Mouse (Mus musculus) embryonic facial prominence, embryonic 12.5 days (tissue): Measurements from ENCODE around the gene Alppl2. TPM values are rescaled to one million over a fixed set of nuclear protein-coding genes. Genes with fewer than 3 reads are reported as not detected.
A peak's percentile ranks its signal among the peaks of the same experiment; 100 is the strongest.

Source experiments
- ATAC-seq: fragments of 200-750 bp; cut with Nextera tagmentation; 2 replicates; pipeline ENCODE4 v1.8.0; 2017; ENCODE audit not compliant: insufficient number of reproducible peaks, insufficient read depth, low FRiP score, low TSS enrichment
- H3K27ac ChIP-seq: fragments of 300-500 bp; sonication (generic); 2 replicates; pipeline ENCODE4 v1.5.1; 2016; ENCODE audit warnings: mild to moderate bottlenecking
- H3K27me3 ChIP-seq: fragments of 300-500 bp; sonication (generic); 2 replicates; pipeline ENCODE4 v1.6.1; 2016; ENCODE audit warnings: mild to moderate bottlenecking, moderate library complexity
- H3K36me3 ChIP-seq: fragments of 300-500 bp; sonication (generic); 2 replicates; pipeline ENCODE4 v1.6.1; 2016; ENCODE audit warnings: mild to moderate bottlenecking
- H3K4me1 ChIP-seq: fragments of 300-500 bp; sonication (generic); 2 replicates; pipeline ENCODE4 v1.6.1; 2016
- H3K4me2 ChIP-seq: fragments of 300-500 bp; sonication (generic); replicated peaks from 2 replicates; pipeline ENCODE4 v1.6.1; 2016; ENCODE audit warnings: mild to moderate bottlenecking, moderate library complexity
- H3K4me3 ChIP-seq: fragments of 300-500 bp; sonication (generic); 2 replicates; pipeline ENCODE4 v1.5.1; 2016; ENCODE audit warnings: mild to moderate bottlenecking
- H3K9ac ChIP-seq: fragments of 300-500 bp; sonication (generic); 2 replicates; pipeline ENCODE4 v1.6.1; 2016; ENCODE audit warnings: mild to moderate bottlenecking, moderate library complexity
- H3K9me3 ChIP-seq: fragments of 300-500 bp; sonication (generic); 2 replicates; pipeline ENCODE4 v1.6.1; 2016; ENCODE audit warnings: mild to moderate bottlenecking, moderate library complexity
- whole genome bisulfite sequencing: fragments of 180-500 bp; shearing (Covaris S2); methylation state at CpG from one replicate; pipeline ENCODE4 v1.1.7; 2016; 5-methylcytosine and 5-hydroxymethylcytosine counted together
- polyA plus RNA-seq: library from polyadenylated mRNA; unstranded; fragments of >200 nt; fragmentation: Nextera tagmentation; extraction: Ambion mirVana; gene quantifications from 2 replicates; pipeline ENCODE4 v1.2.1, GENCODE M21; 2016

The Alppl2 gene
- not detected in 2 replicates for polyA plus RNA-seq

DNA sequence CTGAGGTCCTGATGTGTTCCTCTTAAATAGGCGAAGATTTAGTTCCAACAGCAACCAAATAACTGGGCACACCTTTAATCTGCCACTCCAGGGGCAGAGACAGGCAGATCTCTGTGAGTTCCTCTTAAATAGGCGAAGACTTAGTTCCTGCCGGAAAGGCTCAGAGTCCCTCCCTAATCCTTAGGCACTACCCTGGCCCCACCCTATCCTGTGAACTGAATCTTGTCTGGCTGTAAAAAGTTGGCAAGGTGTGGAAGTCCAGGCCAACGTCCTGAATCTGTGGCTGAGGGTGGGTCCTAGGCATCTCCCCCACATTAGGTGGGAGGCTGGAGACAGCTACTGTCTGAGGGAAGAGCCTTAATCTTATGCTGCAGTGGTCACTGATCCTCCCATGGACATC lies at the start of gene Alppl2:
TSS of gene Alppl2 (minus strand) at position 101 of the 400 bp plus-strand sequence.
- H3K27me3 ChIP-seq = no peaks in the 10 kb centered on the region
- ATAC-seq = no peak
- no peak within 1 kb of the TSS for H3K4me3 ChIP-seq
- H3K27ac ChIP-seq = no peak within 1 kb of the TSS
- WGBS = 79% methylated on average over 4 of the region's 4 CpGs
- H3K9me3 ChIP-seq = no peaks in the 10 kb centered on the region
- no peaks in the 10 kb centered on the region for H3K4me1 ChIP-seq
- no peaks in the 10 kb centered on the region for H3K36me3 ChIP-seq
- H3K4me2 ChIP-seq = no peak within 1 kb of the TSS
- H3K9ac ChIP-seq = no peak within 1 kb of the TSS

DNA sequence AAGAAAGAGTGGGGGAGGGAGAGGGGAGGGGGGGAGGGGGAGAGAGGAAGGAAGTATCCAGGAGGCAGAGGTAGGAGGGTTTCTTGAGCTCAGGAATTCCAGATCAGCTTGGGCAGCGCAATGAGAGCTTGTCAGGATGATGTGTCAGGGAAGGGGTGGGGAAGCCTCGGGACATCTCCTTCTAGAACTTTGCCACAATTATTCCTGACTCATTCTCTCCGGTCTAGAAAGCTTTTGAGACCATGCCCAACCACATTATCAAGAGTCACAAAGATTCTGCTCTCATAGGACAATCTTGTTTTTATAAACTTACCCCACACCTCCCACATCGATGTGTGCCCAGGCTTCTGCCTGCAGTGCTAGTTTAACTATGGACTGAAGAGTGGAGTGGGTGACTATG lies 42.1 kb upstream of the Alppl2 start:
- no peaks in the 10 kb centered on the region for H3K9me3 ChIP-seq
- no peaks in the 10 kb centered on the region for H3K4me1 ChIP-seq
- no peak overlapping the region for H3K4me2 ChIP-seq

DNA sequence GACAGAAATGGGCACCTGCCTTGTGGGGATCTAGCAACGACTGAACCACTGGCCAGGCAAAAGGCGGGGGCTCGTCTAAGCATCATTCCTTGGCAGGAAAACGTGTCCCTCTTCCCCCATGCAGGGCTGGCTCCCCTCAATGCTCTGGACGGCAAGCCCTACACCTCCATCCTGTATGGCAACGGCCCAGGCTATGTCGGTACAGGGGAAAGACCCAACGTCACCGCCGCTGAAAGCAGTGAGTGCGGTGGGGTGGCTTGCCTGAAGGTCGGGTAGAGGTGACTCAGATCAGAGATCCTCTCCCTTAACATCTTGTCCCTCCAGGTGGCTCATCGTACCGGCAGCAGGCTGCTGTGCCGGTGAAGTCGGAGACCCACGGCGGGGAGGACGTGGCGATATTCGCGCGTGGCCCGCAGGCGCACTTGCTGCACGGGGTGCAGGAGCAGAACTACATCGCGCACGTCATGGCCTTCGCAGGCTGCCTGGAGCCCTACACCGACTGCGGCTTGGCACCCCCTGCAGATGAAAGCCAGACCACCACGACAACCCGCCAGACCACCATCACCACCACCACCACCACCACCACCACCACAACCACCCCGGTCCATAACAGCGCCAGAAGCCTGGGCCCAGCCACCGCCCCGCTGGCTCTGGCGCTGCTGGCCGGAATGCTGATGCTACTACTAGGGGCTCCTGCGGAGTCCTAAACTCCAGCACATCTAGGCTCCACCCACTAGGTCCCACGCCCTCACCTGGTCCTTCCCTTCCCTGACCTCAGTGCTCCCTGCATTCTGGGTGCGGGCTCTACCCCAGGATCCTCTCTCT lies 37.7 kb upstream of the Alppl2 start:
- H3K4me2 ChIP-seq = peak overlapping the region; percentile 38
- peaks cover 42% of the 10 kb centered on the region for H3K27me3 ChIP-seq
- H3K9ac ChIP-seq = no peak overlapping the region
- ATAC-seq = peak; percentile 37; the same call in 1 of the 2 replicates
- no peaks in the 10 kb centered on the region for H3K4me1 ChIP-seq
- peak overlapping the region; percentile 18; the same call in 1 of the 2 replicates for H3K4me3 ChIP-seq
- H3K27ac ChIP-seq = no peak overlapping the region
- WGBS = 8% methylated on average over 43 of the region's 43 CpGs
- no peaks in the 10 kb centered on the region for H3K36me3 ChIP-seq
- H3K9me3 ChIP-seq = no peaks in the 10 kb centered on the region

More for the DNA sequence above, 42.1 kb upstream of the Alppl2 start:
- Histone ChIP-seq H3K27ac (no peak overlapping the region), H3K36me3 (no peaks in the 10 kb centered on the region), H3K9ac (no peak overlapping the region), H3K27me3 (peaks cover 25% of the 10 kb centered on the region), H3K4me3 (no peak overlapping the region)
- no peak for ATAC-seq
- WGBS = 84% methylated on average over 4 of the region's 4 CpGs

DNA sequence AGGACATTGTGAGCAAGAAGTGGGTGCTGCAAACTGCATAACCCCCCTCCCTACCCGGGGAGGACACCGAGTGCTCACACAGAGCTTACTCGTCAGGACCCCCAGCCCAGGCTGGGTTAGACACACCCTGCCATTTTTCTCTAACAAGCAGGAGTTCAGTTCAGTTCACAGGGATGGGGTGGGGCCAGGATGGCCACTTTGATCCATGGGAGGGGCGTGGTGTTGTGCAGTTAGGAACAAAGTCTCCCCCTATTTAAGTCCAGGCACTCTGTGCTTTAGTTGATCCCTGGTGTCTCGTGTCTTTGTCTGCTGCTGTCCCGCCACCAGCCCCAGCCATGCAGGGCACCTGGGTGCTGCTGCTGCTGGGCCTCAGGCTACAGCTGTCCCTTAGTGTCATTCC lies 34.9 kb upstream of the Alppl2 start, which contains the start of gene Akp3:
TSS of gene Akp3 (plus strand) at position 301 of the 400 bp plus-strand sequence.
- 79% methylated on average over 6 of the region's 6 CpGs for WGBS
- Histone ChIP-seq H3K9ac (no peak within 1 kb of the TSS), H3K36me3 (no peaks in the 10 kb centered on the region), H3K4me2 (no peak within 1 kb of the TSS), H3K27me3 (peaks cover 42% of the 10 kb centered on the region), H3K27ac (no peak within 1 kb of the TSS), H3K4me3 (no peak within 1 kb of the TSS), H3K9me3 (no peaks in the 10 kb centered on the region), H3K4me1 (no peaks in the 10 kb centered on the region)
- ATAC-seq = no peak

DNA sequence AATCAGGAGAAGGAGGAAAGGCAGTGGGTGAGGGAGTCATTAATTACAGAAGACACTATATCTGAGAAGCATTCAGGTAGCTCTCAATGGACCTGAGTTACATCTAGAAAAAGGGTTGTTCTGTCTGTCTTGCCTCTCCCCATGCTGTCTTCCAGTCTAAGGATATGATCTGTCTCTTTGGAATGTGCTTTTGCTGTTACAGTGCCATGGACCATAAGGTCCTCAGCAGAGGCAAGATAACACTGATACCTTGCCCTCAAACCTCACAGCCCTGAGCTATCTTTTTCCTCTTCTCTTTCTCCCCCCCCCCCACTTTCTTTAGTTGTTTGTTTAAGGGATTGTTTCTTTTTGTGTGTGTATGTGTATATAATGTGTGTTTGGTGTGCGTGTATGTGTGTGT lies 25.1 kb upstream of the Alppl2 start:
- Histone ChIP-seq H3K4me2 (no peak overlapping the region), H3K4me1 (no peaks in the 10 kb centered on the region), H3K9ac (no peak overlapping the region), H3K27me3 (no peaks in the 10 kb centered on the region), H3K4me3 (no peak overlapping the region), H3K36me3 (no peaks in the 10 kb centered on the region), H3K27ac (no peak overlapping the region), H3K9me3 (no peaks in the 10 kb centered on the region)
- 75% methylated on average over 1 of the region's 1 CpGs for WGBS
- no peak for ATAC-seq

DNA sequence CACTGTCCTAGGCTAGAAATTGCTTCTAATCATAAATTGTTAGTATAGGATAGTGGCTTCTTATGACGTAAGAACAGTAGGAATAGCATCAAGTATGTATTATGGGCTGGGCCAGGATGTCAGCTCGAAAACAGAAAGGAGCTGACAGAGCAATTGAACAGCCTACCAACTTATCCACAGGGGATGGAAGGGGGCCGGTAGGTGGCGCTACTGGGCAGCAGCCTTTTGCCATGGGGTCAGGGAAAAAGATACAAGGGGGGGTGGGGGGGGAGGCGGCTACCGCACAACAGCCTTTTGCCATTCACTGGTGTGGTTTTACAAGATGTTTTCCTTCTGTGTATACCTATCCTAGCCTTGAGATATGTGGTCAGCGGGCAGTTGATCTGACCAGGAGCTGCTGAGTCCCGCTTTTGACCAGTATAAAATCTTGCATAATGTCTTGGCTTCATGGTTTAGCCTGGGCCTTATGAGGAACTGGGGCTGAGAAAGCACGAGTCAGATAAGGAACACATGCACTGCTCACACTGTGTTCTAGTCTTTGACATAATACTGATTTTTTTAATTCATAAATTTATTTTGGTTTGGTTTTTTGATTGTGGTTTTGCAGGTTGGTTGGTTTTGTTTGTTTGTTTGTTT lies 22.1 kb upstream of the Alppl2 start:
- no peak overlapping the region for H3K4me2 ChIP-seq
- no peaks in the 10 kb centered on the region for H3K9me3 ChIP-seq
- no peak overlapping the region for H3K9ac ChIP-seq
- no peaks in the 10 kb centered on the region for H3K4me1 ChIP-seq
- no peaks in the 10 kb centered on the region for H3K27me3 ChIP-seq
- no peak overlapping the region for H3K4me3 ChIP-seq
- WGBS = 40% methylated on average over 9 of the region's 9 CpGs
- no peak for ATAC-seq
- no peaks in the 10 kb centered on the region for H3K36me3 ChIP-seq
- no peak overlapping the region for H3K27ac ChIP-seq

DNA sequence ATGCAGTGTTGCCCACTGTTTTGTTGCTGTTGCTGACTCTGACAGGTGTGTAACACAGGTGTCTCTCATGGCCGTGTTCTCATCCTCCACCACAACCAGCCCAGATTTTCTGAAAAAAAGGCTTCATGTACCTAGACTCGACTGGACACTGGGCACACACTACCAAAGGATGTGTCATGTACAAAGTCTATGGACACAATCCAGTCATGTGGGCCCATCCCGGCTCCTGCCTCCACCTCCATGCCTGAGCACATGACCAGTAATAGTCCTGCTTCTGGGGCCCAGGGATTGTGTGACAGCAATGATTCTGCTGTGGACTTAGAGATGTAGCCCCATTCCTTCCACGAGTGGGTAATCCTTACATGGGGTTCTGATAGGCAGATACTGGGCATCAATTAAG lies 18.8 kb upstream of the Alppl2 start:
- H3K27ac ChIP-seq = no peak overlapping the region
- no peaks in the 10 kb centered on the region for H3K36me3 ChIP-seq
- H3K9ac ChIP-seq = no peak overlapping the region
- no peaks in the 10 kb centered on the region for H3K9me3 ChIP-seq
- H3K4me1 ChIP-seq = no peaks in the 10 kb centered on the region
- no peak overlapping the region for H3K4me2 ChIP-seq
- H3K27me3 ChIP-seq = no peaks in the 10 kb centered on the region
- no peak for ATAC-seq
- 82% methylated on average over 4 of the region's 4 CpGs for WGBS
- no peak overlapping the region for H3K4me3 ChIP-seq

DNA sequence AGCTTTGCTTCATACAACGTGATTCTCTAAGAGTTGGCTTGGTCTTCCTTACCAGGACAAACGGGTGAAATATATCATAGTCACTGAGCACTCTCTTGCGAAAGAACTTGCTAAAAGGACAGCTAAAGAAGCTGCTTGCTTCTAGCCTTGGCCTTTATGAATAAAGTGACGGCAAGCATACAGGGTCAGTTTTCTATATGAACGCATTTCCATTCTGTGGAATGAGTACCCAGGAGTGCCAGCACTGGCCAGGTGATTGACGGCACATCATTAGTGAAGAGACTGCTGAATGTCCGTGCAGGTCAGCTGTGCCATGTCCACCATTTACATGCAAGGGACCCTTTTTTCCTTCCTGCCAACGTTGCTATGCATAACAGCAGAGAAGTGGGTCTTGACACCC lies 16.8 kb upstream of the Alppl2 start:
- H3K27ac ChIP-seq = no peak overlapping the region
- 77% methylated on average over 8 of the region's 8 CpGs for WGBS

DNA sequence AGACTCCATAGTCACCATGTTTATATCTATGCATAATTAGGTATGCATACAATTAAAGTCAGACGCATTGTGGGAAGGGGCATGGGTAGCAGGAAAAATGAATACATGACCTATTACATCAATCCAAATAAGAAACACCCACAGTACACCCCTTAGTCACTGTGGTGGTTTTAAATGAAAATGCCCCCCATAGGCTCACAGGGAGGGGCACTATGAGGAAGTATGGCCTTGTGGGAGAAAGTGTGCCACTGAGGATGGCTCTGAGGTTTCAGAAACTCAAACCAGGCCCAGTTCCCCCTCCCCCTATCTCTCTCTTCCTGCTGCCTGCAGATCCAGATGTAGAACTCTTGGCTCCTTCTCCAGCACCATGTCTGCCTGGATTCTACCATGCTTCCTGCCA lies 14.2 kb upstream of the Alppl2 start:
- ATAC-seq = no peak
- Histone ChIP-seq H3K27ac (no peak overlapping the region), H3K4me2 (no peak overlapping the region), H3K4me1 (no peaks in the 10 kb centered on the region), H3K36me3 (no peaks in the 10 kb centered on the region), H3K27me3 (peaks cover 5% of the 10 kb centered on the region; the same call in 1 of the 2 replicates), H3K9ac (no peak overlapping the region), H3K4me3 (no peak overlapping the region), H3K9me3 (no peaks in the 10 kb centered on the region)
- WGBS = 75% methylated on average over 1 of the region's 1 CpGs

More for the DNA sequence above, 16.8 kb upstream of the Alppl2 start:
- Histone ChIP-seq H3K4me1 (no peaks in the 10 kb centered on the region), H3K9ac (no peak overlapping the region), H3K36me3 (no peaks in the 10 kb centered on the region), H3K4me3 (no peak overlapping the region), H3K9me3 (no peaks in the 10 kb centered on the region), H3K4me2 (no peak overlapping the region), H3K27me3 (no peaks in the 10 kb centered on the region)
- ATAC-seq = no peak

DNA sequence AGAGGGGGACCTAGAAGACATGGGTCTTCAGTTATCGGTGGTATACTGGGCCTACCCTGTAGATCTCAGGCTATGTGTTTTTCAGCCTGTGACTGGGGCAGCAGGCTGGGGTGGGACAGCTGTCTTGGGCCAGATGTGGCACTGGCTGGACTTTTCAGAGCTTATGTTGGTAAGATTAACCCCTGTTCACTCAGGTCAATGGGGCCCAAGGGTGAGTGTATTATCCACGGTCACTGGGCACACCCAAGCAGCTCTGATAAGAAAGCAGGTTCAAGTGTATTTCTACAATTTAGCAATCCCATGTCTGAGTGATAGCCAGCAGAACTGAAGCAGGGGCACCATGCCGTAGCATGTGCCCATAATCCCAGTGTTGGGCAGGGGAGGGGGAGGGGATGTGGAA lies 12.4 kb upstream of the Alppl2 start:
- Histone ChIP-seq H3K9ac (no peak overlapping the region), H3K4me2 (no peak overlapping the region), H3K9me3 (no peaks in the 10 kb centered on the region), H3K4me3 (no peak overlapping the region), H3K27ac (no peak overlapping the region), H3K4me1 (peaks cover 2% of the 10 kb centered on the region; the same call in 1 of the 2 replicates), H3K27me3 (peaks cover 13% of the 10 kb centered on the region; the same call in 1 of the 2 replicates), H3K36me3 (no peaks in the 10 kb centered on the region)
- no peak for ATAC-seq
- 85% methylated on average over 3 of the region's 3 CpGs for WGBS

DNA sequence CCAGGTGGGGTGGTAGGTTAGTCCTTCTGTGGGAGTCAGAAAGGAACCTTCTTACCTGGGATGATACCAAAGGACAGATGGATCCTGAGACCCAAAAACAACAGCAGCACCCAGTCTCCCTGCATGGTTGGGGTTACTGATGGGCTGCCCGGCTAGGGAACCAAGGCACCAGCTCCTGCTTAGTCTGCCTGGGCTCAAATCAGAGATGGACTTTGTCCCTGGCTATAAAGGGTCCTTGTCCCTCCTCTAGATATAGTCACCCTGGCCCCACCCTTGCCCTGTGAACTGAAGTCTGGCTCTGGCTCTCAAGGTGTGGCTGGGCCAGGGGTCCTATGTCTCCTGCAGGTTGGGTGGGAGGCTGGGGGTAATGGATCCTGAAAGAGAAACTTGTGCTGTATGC lies 11.7 kb upstream of the Alppl2 start, which contains the start of gene Alpi:
TSS of gene Alpi (minus strand) at position 196 of the 400 bp plus-strand sequence.
- WGBS = 94% methylated on average over 1 of the region's 1 CpGs
- Histone ChIP-seq H3K36me3 (no peaks in the 10 kb centered on the region), H3K4me2 (no peak within 1 kb of the TSS), H3K4me3 (no peak within 1 kb of the TSS), H3K9me3 (no peaks in the 10 kb centered on the region), H3K9ac (no peak within 1 kb of the TSS), H3K4me1 (peaks cover 2% of the 10 kb centered on the region; the same call in 1 of the 2 replicates), H3K27ac (no peak within 1 kb of the TSS), H3K27me3 (peaks cover 16% of the 10 kb centered on the region; the same call in 1 of the 2 replicates)
- no peak for ATAC-seq
